Mouse (Mus musculus): ENCODE measurements around the gene Cmtm4.

- no peak for TF ChIP-seq POLR2A (IDR thresholded peaks at IDR 0.05; ENCODE audit: insufficient read depth, low read length)
- TF ChIP-seq CTCF (IDR thresholded peaks at IDR 0.05; ENCODE audit: low read depth, low read length), result no peak
These were observed 41.1 kb downstream of the Cmtm4 start for GRCm38 (mm10) chr8:104354504-104354903.
